Mouse (Mus musculus): Measurements from ENCODE around the gene Ctnnd2. TPM values are rescaled to one million over a fixed set of nuclear protein-coding genes. Genes with fewer than 3 reads are reported as not detected.
A peak's percentile ranks its signal among the peaks of the same experiment; 100 is the strongest.

Ctnnd2 gene
- total RNA-seq, 2 experiments from 2014 or later: 268 to 276 TPM

- DNase-seq (ENCODE audit: low spot score in 2 of 2): no peak
- intact Hi-C loops (cut with DNase I): no loop called here
Measured at GRCm38 (mm10) chr15:30229112-30229511, 56.7 kb downstream of the Ctnnd2 start.

GRCm38 (mm10) chr15:30235210-30236034 lies 63.0 kb downstream of the Ctnnd2 start:
- intact Hi-C loops (cut with DNase I): no loop called here
- DNase-seq (ENCODE audit: low spot score in 2 of 2): no peak

DNA sequence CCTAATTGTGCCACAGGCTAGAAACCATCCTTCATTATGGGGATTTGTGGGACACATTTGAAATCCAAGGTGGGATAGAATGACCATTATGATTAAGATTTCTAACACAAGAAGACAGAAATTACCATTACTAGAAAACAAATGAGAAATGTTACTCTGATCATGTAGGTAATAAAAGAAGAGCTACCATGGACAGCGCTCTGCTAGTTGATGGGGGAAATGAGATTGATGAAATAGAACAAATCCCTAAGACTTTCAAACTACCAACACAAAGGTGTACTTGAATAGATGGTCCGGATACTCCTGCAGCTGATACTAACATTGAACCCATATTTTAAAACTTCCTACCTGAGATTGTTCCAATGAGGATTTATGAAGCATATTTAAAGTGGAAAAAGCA lies 68.5 kb downstream of the Ctnnd2 start:
- intact Hi-C loops (cut with DNase I): no loop called here
- DNase-seq (ENCODE audit: low spot score in 2 of 2): no peak

- DNase-seq (ENCODE audit: low spot score in 2 of 2): no peak
- intact Hi-C loops (cut with DNase I): no loop called here
Measured at GRCm38 (mm10) chr15:30268822-30269221, 96.4 kb downstream of the Ctnnd2 start.

GRCm38 (mm10) chr15:30271141-30271572 lies 98.8 kb downstream of the Ctnnd2 start:
- DNase-seq (ENCODE audit: low spot score in 2 of 2): peak; percentile 31 to 67
- intact Hi-C loops (cut with DNase I): no loop called here

GRCm38 (mm10) chr15:30272326-30272725 lies 99.9 kb downstream of the Ctnnd2 start:
- intact Hi-C loops (cut with DNase I): no loop called here
- no peak for DNase-seq (ENCODE audit: low spot score in 2 of 2)

- intact Hi-C loops (cut with DNase I): no loop called here
Measured at GRCm38 (mm10) chr15:30275721-30276120, 103.3 kb downstream of the Ctnnd2 start.

DNA sequence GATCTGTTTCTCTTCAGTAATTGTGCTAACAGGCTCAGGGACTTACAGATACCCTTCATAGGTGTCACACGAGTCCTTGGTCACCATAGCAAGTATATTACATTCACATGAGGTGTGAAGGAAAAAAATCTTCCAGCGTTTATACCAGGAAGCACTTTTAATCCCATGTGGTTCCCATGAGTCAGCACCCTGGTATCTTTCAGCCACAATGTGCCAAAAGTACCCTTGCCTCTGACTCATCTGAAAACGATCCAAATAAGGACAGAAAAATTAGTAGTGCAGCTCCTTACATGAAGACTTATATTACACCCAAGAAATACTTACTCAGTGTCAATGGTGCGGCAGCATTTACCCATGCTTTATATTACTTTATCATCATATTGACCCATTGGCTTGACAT lies 104.3 kb downstream of the Ctnnd2 start:
- DNase-seq (ENCODE audit: low spot score in 2 of 2): peak in 1 of 2 experiments; percentile 45
- intact Hi-C loops (cut with DNase I): no loop called here

More at GRCm38 (mm10) chr15:30275721-30276120, 103.3 kb downstream of the Ctnnd2 start:
- no peak for DNase-seq (ENCODE audit: low spot score in 2 of 2)

DNA sequence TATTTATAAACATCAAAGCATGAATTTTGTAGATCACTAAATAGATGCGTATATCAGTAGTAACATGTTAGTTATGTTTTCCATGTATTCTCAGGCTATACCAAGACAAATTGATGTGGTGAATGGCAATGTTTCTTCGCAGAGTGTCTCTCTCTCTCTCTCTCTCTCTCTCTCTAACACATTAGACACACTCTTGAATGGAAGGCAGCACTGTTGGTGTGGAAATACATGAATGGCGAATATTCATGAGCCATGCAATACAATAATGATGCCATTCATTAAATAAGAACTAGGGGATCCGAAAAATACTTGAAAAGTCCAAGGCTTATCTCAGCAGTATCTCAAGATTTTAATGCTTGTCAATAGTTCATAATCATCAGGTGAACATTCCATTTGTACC lies 106.2 kb downstream of the Ctnnd2 start:
- DNase-seq (ENCODE audit: low spot score in 2 of 2): no peak
- intact Hi-C loops (cut with DNase I): no loop called here

DNA sequence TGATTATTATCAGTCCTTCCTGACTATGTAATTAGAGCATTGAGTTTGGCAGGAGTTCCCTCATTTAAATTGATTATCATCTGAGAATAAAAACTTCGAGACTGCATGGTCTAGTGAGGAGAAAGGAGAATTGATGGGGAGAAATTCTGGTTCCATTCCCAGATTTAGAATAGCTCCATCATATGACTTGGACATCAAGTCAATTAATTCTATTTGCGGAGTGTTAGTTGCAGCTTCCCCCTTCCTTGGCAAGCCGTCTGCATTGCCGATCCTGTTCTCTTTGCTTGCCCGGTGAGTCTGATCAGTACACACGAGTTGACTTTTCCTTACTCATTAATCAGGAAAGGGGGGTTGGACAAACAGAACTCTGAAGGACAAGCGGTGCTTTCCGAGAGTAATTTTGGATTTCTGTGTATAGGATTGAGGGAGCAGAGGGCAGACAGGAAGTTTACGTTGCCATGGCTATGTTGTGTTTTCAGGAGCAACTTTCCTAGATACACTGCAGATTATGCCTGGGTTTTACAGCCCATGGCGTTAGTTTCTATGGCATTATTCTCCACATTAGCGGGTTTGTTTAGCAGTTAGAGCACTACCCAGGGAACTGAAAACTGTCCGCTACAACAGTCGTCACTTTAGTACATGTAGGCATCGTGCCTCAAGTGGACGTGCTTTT lies 113.3 kb downstream of the Ctnnd2 start:
- DNase-seq (ENCODE audit: low spot score in 2 of 2): peak; percentile 26 to 27
- intact Hi-C loops (cut with DNase I): no loop called here

- intact Hi-C loops (cut with DNase I): no loop called here
- no peak for DNase-seq (ENCODE audit: low spot score in 2 of 2)
Measured at GRCm38 (mm10) chr15:30286245-30286642, 113.9 kb downstream of the Ctnnd2 start.

- no peak for DNase-seq (ENCODE audit: low spot score in 2 of 2)
- intact Hi-C loops (cut with DNase I): no loop called here
Measured at GRCm38 (mm10) chr15:30302824-30303223, 130.4 kb downstream of the Ctnnd2 start.

- intact Hi-C loops (cut with DNase I): no loop called here
Measured at GRCm38 (mm10) chr15:30306437-30306836, 134.0 kb downstream of the Ctnnd2 start.

GRCm38 (mm10) chr15:30322543-30322942 lies 150.2 kb downstream of the Ctnnd2 start:
- DNase-seq (ENCODE audit: low spot score in 2 of 2): no peak
- intact Hi-C loops (cut with DNase I): no loop called here

More at GRCm38 (mm10) chr15:30306437-30306836, 134.0 kb downstream of the Ctnnd2 start:
- DNase-seq (ENCODE audit: low spot score in 2 of 2): peak; percentile 27 to 35

DNA sequence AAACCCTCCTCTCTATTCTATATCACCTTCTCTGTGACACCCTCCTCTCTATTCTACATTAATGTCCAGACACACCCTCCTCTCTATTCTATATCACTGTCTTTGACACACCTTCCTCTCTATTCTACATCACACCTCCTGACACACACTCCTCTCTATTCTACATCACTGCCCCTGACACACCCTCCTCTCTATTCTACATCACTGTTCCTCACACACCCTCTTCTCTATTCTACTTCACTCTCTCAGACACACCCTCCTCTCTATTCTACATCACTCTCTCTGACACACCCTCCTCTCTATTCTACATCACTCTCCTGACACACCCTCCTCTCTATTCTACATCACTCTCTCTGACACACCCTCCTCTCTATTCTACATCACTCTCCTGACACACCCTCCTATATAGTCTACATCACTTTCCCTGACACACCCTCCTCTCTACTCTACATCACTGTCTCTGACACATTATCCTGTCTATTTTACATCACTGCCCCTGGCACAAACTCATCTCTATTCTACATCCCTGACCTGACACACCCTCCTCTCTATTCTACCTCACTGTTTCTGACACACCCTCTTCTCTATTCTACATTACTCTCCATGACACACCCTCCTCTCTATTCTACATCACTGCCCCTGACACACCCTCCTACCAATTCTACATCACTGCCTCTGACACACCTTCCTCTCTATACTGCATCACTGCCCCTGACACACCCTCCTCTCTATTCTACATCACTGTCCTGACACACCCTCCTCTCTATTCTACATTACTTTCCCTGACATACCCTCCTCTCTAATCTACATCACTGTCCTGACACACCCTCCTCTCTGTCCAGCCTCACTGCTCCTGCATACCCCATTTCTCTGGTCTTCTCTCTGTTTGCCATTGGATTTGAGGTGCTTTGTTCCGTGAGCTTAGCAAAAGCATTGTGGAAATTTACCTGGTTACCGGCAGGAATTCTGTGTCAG lies 161.2 kb downstream of the Ctnnd2 start:
- DNase-seq (ENCODE audit: low spot score in 2 of 2): no peak
- intact Hi-C loops (cut with DNase I): no loop called here

DNA sequence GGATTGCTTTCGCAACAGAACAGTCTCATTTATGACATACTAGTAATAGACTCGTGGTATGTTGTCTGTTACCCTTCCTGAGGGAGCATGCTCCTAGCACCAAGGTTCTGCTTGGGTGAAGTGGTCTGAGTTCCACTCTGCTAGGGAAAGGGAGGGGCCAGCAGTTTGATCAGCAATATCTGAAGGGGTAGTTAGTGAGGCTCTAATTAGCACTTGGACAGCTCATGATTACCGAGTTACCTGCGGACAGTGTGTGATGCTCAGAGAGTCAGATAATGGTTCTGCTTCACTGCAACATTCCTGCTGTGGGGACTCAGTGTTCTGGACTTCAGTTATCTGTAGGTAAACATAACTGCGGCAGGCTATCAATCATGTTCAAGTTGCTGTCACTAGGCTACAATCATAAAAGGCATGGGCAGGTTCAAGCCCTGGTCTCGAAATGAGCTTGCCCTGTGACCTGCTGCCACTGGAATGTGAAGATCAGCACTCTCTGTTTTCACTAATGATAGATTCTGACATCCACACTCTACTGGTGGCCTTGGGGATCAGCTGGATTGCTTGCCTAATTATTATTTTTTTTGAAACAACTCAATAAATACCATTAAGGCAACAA lies 166.3 kb downstream of the Ctnnd2 start:
- DNase-seq (ENCODE audit: low spot score in 2 of 2): no peak
- intact Hi-C loops (cut with DNase I): no loop called here

DNA sequence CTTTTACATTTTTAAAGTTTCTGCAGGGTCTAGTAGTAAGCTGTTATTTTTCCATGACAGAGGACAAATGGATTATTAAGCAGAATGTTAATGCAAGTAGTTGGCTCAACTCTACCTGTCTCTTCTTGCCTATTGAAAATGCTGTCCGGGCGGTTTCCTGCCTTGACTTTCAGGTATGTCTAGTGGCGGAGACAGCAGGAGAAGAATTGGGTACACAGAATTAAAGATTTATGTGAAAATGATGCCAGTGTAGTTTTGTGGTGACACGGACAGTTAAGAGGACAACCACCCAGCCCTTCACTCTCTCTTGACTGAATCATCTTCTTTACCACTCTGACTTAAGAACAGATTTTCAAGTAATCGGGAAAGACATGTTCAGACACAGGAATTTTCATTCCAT lies 173.4 kb downstream of the Ctnnd2 start:
- intact Hi-C loops (cut with DNase I): no loop called here
- no peak for DNase-seq (ENCODE audit: low spot score in 2 of 2)

GRCm38 (mm10) chr15:30364491-30364890 lies 192.1 kb downstream of the Ctnnd2 start:
- no peak for DNase-seq (ENCODE audit: low spot score in 2 of 2)
- intact Hi-C loops (cut with DNase I): no loop called here

- no peak for DNase-seq (ENCODE audit: low spot score in 2 of 2)
- intact Hi-C loops (cut with DNase I): no loop called here
Measured at GRCm38 (mm10) chr15:30369997-30370396, 197.6 kb downstream of the Ctnnd2 start.
